Mouse (Mus musculus) regulatory T cell (primary cell): ENCODE results near the gene Acaca.
"Not testable (repeated sequence)": the region's sequence is repeated elsewhere in the genome, so short reads cannot be mapped to it uniquely, and the experiment has no call there.

ENCODE experiments used
- in situ Hi-C: fragments of 300-600 bp; cut with MboI, MseI; formaldehyde crosslinking; loops from one replicate; pipeline ENCODE4 v1.15.1; 2025; ENCODE audit warnings: high pct_unique_total_duplicates

Gene Acaca

GRCm38 (mm10) chr11:84324032-84324752 is 194.7 kb downstream of the Acaca start:
- in situ Hi-C loops = no loop called here

GRCm38 (mm10) chr11:84327086-84327485 is 197.6 kb downstream of the Acaca start:
- in situ Hi-C loops = no loop called here

- in situ Hi-C loops = no loop called here
Measured at GRCm38 (mm10) chr11:84332384-84332783, 202.9 kb downstream of the Acaca start.

GRCm38 (mm10) chr11:84332860-84333259 is 203.4 kb downstream of the Acaca start:
- in situ Hi-C loops = no loop called here

- in situ Hi-C loops = not testable (repeated sequence)
Measured at GRCm38 (mm10) chr11:84338273-84338672, 208.8 kb downstream of the Acaca start.

GRCm38 (mm10) chr11:84340630-84341029 is 211.2 kb downstream of the Acaca start:
- in situ Hi-C loops = no loop called here

- in situ Hi-C loops = no loop called here
Measured at GRCm38 (mm10) chr11:84344522-84345236, 215.2 kb downstream of the Acaca start.

- in situ Hi-C loops = no loop called here
Measured at GRCm38 (mm10) chr11:84347766-84348165, 218.3 kb downstream of the Acaca start.

- in situ Hi-C loops = no loop called here
Measured at GRCm38 (mm10) chr11:84348843-84349825, 219.7 kb downstream of the Acaca start.

GRCm38 (mm10) chr11:84351150-84351549 is 221.7 kb downstream of the Acaca start:
- in situ Hi-C loops = no loop called here

- in situ Hi-C loops = no loop called here
Measured at GRCm38 (mm10) chr11:84353058-84353726, 223.7 kb downstream of the Acaca start.

- in situ Hi-C loops = no loop called here
Measured at GRCm38 (mm10) chr11:84357304-84357703, 227.8 kb downstream of the Acaca start.

- in situ Hi-C loops = no loop called here
Measured at GRCm38 (mm10) chr11:84357771-84358170, 228.3 kb downstream of the Acaca start.

GRCm38 (mm10) chr11:84361551-84361950 is 232.1 kb downstream of the Acaca start:
- in situ Hi-C loops = no loop called here

GRCm38 (mm10) chr11:84362633-84363243 is 233.3 kb downstream of the Acaca start:
- in situ Hi-C loops = no loop called here

- in situ Hi-C loops = no loop called here
Measured at GRCm38 (mm10) chr11:84365313-84365712, 235.8 kb downstream of the Acaca start.

GRCm38 (mm10) chr11:84368902-84369301 is 239.4 kb downstream of the Acaca start:
- in situ Hi-C loops = no loop called here

- in situ Hi-C loops = no loop called here
Measured at GRCm38 (mm10) chr11:84373122-84373521, 243.7 kb downstream of the Acaca start.

- in situ Hi-C loops = no loop called here
Measured at GRCm38 (mm10) chr11:84375951-84376496, 246.6 kb downstream of the Acaca start.

- in situ Hi-C loops = no loop called here
Measured at GRCm38 (mm10) chr11:84376510-84377365, 247.3 kb downstream of the Acaca start.
